Mouse (Mus musculus): ENCODE measurements at regions not wholly inside any gene's neighbourhood (a gene's known extent, or its start where the extent isn't known, plus 50 kb on each side); places are given as distances from the start of the nearest gene placed in this dataset.
A peak's percentile ranks its signal among the peaks of the same experiment; 100 is the strongest.

DNA sequence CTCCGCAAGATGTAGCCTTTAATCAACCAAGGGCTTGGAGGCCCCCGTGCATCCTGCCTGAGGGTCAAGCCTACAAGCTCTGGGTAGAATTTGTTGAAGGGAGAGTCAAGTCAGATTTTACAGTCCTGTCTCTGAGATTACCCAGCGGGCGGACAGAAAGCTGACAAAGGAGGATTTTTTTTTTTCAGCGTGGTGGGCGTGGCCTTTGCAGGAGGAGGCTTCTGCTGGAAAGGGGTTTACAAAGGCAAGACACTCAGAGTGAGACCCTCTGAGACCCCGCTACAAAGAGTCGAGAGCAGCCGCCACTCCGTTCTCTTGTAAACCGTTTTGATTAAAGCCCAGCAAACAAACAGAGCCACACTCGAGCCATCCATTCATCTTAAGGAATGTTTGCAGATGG lies 92.1 kb upstream of the Dynlrb2 start:
- Histone ChIP-seq H3K4me2 (ENCODE audit: low read depth, low read length) (0 out of 2 replicates have a peak overlapping the region, but pooled peaks have one; percentile 7), H3K27ac (ENCODE audit: low read depth, low read length) (no peak overlapping the region), H3K4me3 (ENCODE audit: low read depth, low read length) (no peak overlapping the region), H3K27me3 (ENCODE audit: control insufficient read depth, insufficient read depth, low read length) (no peaks in the 10 kb centered on the region), H3K9me3 (ENCODE audit: control insufficient read depth, low read length) (no peaks in the 10 kb centered on the region), H3K36me3 (ENCODE audit: control insufficient read depth, insufficient read depth, low read length) (no peaks in the 10 kb centered on the region), H3K4me1 (ENCODE audit: control insufficient read depth, insufficient read depth, low read length) (peaks cover 9% of the 10 kb centered on the region; the same call in 1 of the 2 replicates), H3K9ac (replicated peaks; ENCODE audit: low read depth, low read length) (no peak overlapping the region)
- ATAC-seq (ENCODE audit: low read depth), result no peak
- 8% methylated on average over 12 of the region's 12 CpGs for WGBS

- Histone ChIP-seq H3K9me3 (ENCODE audit: control insufficient read depth, low read length) (no peaks in the 10 kb centered on the region), H3K27ac (ENCODE audit: low read depth, low read length) (no peak overlapping the region), H3K27me3 (ENCODE audit: control insufficient read depth, insufficient read depth, low read length) (no peaks in the 10 kb centered on the region), H3K4me2 (ENCODE audit: low read depth, low read length) (no peak overlapping the region), H3K4me3 (ENCODE audit: low read depth, low read length) (no peak overlapping the region), H3K9ac (replicated peaks; ENCODE audit: low read depth, low read length) (no peak overlapping the region), H3K4me1 (ENCODE audit: control insufficient read depth, insufficient read depth, low read length) (0 out of 2 replicates have a peak, but pooled peaks cover 4% of the 10 kb centered on the region), H3K36me3 (ENCODE audit: control insufficient read depth, insufficient read depth, low read length) (no peaks in the 10 kb centered on the region)
- ATAC-seq (ENCODE audit: low read depth), result no peak
- WGBS, result 89% methylated on average over 5 of the region's 5 CpGs
Observed at GRCm38 (mm10) chr8:116410041-116410440, 94.7 kb upstream of the Dynlrb2 start.

DNA sequence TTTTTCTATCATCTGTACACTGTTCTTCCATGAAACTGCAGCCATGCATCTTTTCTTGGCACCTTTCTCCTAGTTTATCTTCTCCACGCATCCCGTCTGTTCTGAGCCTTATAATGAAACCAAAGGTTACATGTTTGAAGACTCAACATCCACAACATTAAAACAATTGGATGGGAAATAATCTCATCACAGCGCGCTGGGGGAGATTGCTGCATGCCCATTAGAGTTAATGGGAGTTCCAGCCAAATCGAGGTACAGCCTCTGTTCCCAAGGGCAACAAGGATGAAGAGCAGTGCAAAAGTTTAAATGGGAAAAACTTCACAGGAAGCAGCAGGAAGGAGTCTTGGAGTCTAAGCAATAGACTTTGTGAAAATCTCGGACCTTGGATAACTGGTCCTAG lies 95.8 kb upstream of the Dynlrb2 start:
- Histone ChIP-seq H3K9ac (replicated peaks; ENCODE audit: low read depth, low read length) (no peak overlapping the region), H3K4me2 (ENCODE audit: low read depth, low read length) (no peak overlapping the region), H3K4me1 (ENCODE audit: control insufficient read depth, insufficient read depth, low read length) (0 out of 2 replicates have a peak, but pooled peaks cover 4% of the 10 kb centered on the region), H3K27me3 (ENCODE audit: control insufficient read depth, insufficient read depth, low read length) (no peaks in the 10 kb centered on the region), H3K9me3 (ENCODE audit: control insufficient read depth, low read length) (no peaks in the 10 kb centered on the region), H3K36me3 (ENCODE audit: control insufficient read depth, insufficient read depth, low read length) (no peaks in the 10 kb centered on the region), H3K27ac (ENCODE audit: low read depth, low read length) (no peak overlapping the region), H3K4me3 (ENCODE audit: low read depth, low read length) (no peak overlapping the region)
- WGBS, result 83% methylated on average over 6 of the region's 6 CpGs
- no peak for ATAC-seq (ENCODE audit: low read depth)

- no peaks in the 10 kb centered on the region for H3K9me3 ChIP-seq (ENCODE audit: control insufficient read depth, low read length)
- H3K27ac ChIP-seq (ENCODE audit: low read depth, low read length), result no peak overlapping the region
- no peaks in the 10 kb centered on the region for H3K36me3 ChIP-seq (ENCODE audit: control insufficient read depth, insufficient read depth, low read length)
- no peak overlapping the region for H3K4me2 ChIP-seq (ENCODE audit: low read depth, low read length)
- no peaks in the 10 kb centered on the region for H3K4me1 ChIP-seq (ENCODE audit: control insufficient read depth, insufficient read depth, low read length)
- no peaks in the 10 kb centered on the region for H3K27me3 ChIP-seq (ENCODE audit: control insufficient read depth, insufficient read depth, low read length)
- no peak overlapping the region for H3K4me3 ChIP-seq (ENCODE audit: low read depth, low read length)
- ATAC-seq (ENCODE audit: low read depth), result no peak
- no peak overlapping the region for H3K9ac ChIP-seq (replicated peaks; ENCODE audit: low read depth, low read length)
Observed at GRCm38 (mm10) chr8:116404571-116404970, 100.2 kb upstream of the Dynlrb2 start.

DNA sequence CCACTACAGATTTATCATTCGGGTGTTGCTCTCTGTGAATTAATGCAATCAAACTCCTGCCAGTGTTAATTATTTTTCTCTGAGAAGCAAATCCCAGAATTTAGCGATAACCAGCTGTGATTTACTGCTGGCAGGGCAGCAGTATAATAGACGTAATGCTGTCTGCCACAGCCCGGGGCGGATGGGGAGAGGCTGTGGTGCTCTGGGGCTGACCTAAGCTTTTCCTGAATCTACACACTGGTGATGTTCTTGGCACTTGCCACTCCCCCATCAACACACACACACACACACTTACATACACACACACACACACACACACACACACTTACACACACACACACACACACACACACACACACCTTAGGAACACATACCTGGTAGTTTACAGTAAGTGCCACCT lies 101.4 kb upstream of the Dynlrb2 start:
- no peak overlapping the region for H3K4me2 ChIP-seq (ENCODE audit: low read depth, low read length)
- no peaks in the 10 kb centered on the region for H3K27me3 ChIP-seq (ENCODE audit: control insufficient read depth, insufficient read depth, low read length)
- H3K9ac ChIP-seq (replicated peaks; ENCODE audit: low read depth, low read length), result no peak overlapping the region
- no peaks in the 10 kb centered on the region for H3K4me1 ChIP-seq (ENCODE audit: control insufficient read depth, insufficient read depth, low read length)
- no peaks in the 10 kb centered on the region for H3K9me3 ChIP-seq (ENCODE audit: control insufficient read depth, low read length)
- H3K27ac ChIP-seq (ENCODE audit: low read depth, low read length), result no peak overlapping the region
- 39% methylated on average over 5 of the region's 5 CpGs for WGBS
- no peaks in the 10 kb centered on the region for H3K36me3 ChIP-seq (ENCODE audit: control insufficient read depth, insufficient read depth, low read length)
- no peak overlapping the region for H3K4me3 ChIP-seq (ENCODE audit: low read depth, low read length)
- no peak for ATAC-seq (ENCODE audit: low read depth)

DNA sequence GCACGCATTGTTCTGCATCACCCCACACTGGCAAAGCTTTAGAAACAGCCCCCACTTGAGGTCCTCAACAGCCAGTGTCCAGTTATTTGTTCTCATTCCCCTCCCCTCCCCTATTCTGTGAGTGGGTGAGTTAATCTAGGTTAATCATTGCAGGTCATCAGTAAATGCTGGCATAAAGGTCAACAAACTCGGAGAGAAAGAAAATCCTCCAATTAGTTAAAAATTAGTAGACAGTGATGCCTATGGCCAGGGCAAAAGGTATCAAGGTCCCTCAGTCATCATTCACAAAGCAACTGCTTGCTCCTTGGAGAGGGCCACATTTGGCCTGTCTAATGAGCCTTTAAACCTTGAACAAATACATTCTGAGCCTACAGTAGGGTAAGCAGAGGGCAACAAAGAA lies 105.3 kb upstream of the Dynlrb2 start:
- H3K4me3 ChIP-seq (ENCODE audit: low read depth, low read length), result no peak overlapping the region
- no peaks in the 10 kb centered on the region for H3K27me3 ChIP-seq (ENCODE audit: control insufficient read depth, insufficient read depth, low read length)
- no peak for ATAC-seq (ENCODE audit: low read depth)
- H3K36me3 ChIP-seq (ENCODE audit: control insufficient read depth, insufficient read depth, low read length), result no peaks in the 10 kb centered on the region
- H3K27ac ChIP-seq (ENCODE audit: low read depth, low read length), result no peak overlapping the region
- no peak overlapping the region for H3K4me2 ChIP-seq (ENCODE audit: low read depth, low read length)
- H3K9me3 ChIP-seq (ENCODE audit: control insufficient read depth, low read length), result no peaks in the 10 kb centered on the region
- H3K4me1 ChIP-seq (ENCODE audit: control insufficient read depth, insufficient read depth, low read length), result no peaks in the 10 kb centered on the region
- WGBS, result 69% methylated on average over 2 of the region's 2 CpGs
- no peak overlapping the region for H3K9ac ChIP-seq (replicated peaks; ENCODE audit: low read depth, low read length)

DNA sequence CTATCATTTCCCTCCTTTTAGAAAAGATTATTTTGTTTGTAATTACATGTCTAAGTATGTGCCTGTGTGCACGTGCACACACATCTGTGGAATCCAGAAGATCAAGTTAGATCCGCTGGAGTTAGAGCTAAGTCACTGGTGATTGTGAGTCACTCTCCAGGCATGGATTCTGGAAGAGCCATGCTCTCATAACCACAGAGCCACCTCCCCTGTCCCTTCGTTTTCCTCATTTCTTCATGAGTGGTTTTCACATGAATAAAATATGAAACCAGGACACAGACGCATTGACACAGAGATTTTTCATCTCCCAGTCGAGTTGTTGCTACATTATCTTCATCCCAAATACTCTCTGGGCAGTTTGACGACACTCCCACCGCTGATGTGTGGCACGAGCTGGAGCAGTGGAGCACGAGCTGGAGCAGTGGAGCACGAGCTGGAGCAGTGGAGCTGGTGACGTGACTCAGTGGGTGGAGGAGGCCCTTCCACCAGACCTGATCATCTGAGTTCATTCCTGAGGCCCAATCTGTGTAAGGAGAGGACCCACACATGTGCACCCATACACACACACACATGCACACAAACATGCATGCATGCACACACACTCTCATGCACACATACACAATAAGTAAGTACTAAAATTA lies 106.1 kb upstream of the Dynlrb2 start:
- 83% methylated on average over 11 of the region's 11 CpGs for WGBS
- Histone ChIP-seq H3K9me3 (ENCODE audit: control insufficient read depth, low read length) (no peaks in the 10 kb centered on the region), H3K4me1 (ENCODE audit: control insufficient read depth, insufficient read depth, low read length) (no peaks in the 10 kb centered on the region), H3K4me2 (ENCODE audit: low read depth, low read length) (no peak overlapping the region), H3K27me3 (ENCODE audit: control insufficient read depth, insufficient read depth, low read length) (no peaks in the 10 kb centered on the region), H3K9ac (replicated peaks; ENCODE audit: low read depth, low read length) (no peak overlapping the region), H3K36me3 (ENCODE audit: control insufficient read depth, insufficient read depth, low read length) (no peaks in the 10 kb centered on the region), H3K27ac (ENCODE audit: low read depth, low read length) (no peak overlapping the region), H3K4me3 (ENCODE audit: low read depth, low read length) (no peak overlapping the region)
- ATAC-seq (ENCODE audit: low read depth), result no peak

DNA sequence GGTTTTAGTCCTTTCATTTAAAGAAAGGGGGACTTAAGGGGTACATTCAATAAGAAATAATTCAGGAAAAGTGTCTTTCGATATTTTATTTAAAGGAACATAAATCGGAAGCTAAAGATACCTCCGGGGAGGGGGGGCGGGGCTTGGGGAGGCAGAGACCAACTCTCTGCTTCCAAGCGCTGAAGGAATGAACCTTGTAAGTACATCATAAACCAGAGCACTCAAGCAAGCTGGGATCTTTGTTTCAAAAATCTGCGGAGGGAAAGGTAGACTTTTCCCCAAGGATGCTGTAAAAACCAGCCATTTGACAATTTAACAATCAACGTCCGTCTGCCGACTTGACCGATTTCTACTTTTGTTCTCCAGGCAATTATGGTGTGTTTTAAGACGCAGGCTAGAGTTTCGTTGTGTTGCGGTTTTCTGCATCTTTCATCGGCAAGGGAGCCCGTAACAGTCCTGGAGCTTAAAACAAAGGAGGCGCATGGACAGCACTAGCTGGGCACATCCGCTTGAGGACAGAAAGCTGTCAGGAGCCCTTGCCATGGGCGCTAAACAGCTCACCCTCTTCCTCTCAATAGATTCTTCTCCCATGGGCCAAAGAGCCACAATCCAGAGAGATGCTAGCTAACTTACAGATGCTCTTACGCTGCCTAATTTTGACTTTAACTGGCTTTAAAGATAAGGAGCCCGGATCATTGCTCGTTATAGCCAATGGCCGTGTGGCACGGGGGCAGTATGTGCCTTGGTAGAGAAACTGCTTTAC lies 119.4 kb upstream of the Dynlrb2 start:
- H3K27me3 ChIP-seq (ENCODE audit: control insufficient read depth, insufficient read depth, low read length), result no peaks in the 10 kb centered on the region
- WGBS, result 28% methylated on average over 23 of the region's 23 CpGs
- H3K4me1 ChIP-seq (ENCODE audit: control insufficient read depth, insufficient read depth, low read length), result peaks cover 7% of the 10 kb centered on the region; the same call in 1 of the 2 replicates
- peak overlapping the region; percentile 12; the same call in 1 of the 2 replicates for H3K4me3 ChIP-seq (ENCODE audit: low read depth, low read length)
- H3K27ac ChIP-seq (ENCODE audit: low read depth, low read length), result peak overlapping the region; percentile 1; the same call in 1 of the 2 replicates
- H3K9ac ChIP-seq (replicated peaks; ENCODE audit: low read depth, low read length), result no peak overlapping the region; the same call in 1 of the 2 replicates
- no peaks in the 10 kb centered on the region for H3K36me3 ChIP-seq (ENCODE audit: control insufficient read depth, insufficient read depth, low read length)
- no peak for ATAC-seq (ENCODE audit: low read depth)
- no peaks in the 10 kb centered on the region for H3K9me3 ChIP-seq (ENCODE audit: control insufficient read depth, low read length)
- peak overlapping the region; percentile 42 for H3K4me2 ChIP-seq (ENCODE audit: low read depth, low read length)

- Histone ChIP-seq H3K9me3 (ENCODE audit: control insufficient read depth, low read length) (no peaks in the 10 kb centered on the region), H3K4me3 (ENCODE audit: low read depth, low read length) (peak overlapping the region; percentile 12; the same call in 1 of the 2 replicates), H3K4me1 (ENCODE audit: control insufficient read depth, insufficient read depth, low read length) (peaks cover 7% of the 10 kb centered on the region; the same call in 1 of the 2 replicates), H3K4me2 (ENCODE audit: low read depth, low read length) (peak overlapping the region; percentile 42), H3K27ac (ENCODE audit: low read depth, low read length) (no peak overlapping the region; the same call in 1 of the 2 replicates), H3K9ac (replicated peaks; ENCODE audit: low read depth, low read length) (no peak overlapping the region), H3K36me3 (ENCODE audit: control insufficient read depth, insufficient read depth, low read length) (no peaks in the 10 kb centered on the region), H3K27me3 (ENCODE audit: control insufficient read depth, insufficient read depth, low read length) (no peaks in the 10 kb centered on the region)
- peak; percentile 49; the same call in 1 of the 2 replicates for ATAC-seq (ENCODE audit: low read depth)
- 15% methylated on average over 15 of the region's 15 CpGs for WGBS
Observed at GRCm38 (mm10) chr8:116384418-116385089, 120.2 kb upstream of the Dynlrb2 start.
